Mouse (Mus musculus) megakaryocyte, embryonic 14.5 days (primary cell): ENCODE results near the gene Gmcl1.

Experiments used
- FLI1 ChIP-seq: IDR thresholded peaks from 2 replicates; pipeline ENCODE4 v1.6.1; 2012; ENCODE audit warnings: low read length, inconsistent platforms, mixed read lengths
- GATA1 ChIP-seq: IDR thresholded peaks from 3 replicates; pipeline ENCODE4 v1.6.1; 2012; ENCODE audit warnings: mixed read lengths, low read length, inconsistent platforms, borderline replicate concordance

DNA sequence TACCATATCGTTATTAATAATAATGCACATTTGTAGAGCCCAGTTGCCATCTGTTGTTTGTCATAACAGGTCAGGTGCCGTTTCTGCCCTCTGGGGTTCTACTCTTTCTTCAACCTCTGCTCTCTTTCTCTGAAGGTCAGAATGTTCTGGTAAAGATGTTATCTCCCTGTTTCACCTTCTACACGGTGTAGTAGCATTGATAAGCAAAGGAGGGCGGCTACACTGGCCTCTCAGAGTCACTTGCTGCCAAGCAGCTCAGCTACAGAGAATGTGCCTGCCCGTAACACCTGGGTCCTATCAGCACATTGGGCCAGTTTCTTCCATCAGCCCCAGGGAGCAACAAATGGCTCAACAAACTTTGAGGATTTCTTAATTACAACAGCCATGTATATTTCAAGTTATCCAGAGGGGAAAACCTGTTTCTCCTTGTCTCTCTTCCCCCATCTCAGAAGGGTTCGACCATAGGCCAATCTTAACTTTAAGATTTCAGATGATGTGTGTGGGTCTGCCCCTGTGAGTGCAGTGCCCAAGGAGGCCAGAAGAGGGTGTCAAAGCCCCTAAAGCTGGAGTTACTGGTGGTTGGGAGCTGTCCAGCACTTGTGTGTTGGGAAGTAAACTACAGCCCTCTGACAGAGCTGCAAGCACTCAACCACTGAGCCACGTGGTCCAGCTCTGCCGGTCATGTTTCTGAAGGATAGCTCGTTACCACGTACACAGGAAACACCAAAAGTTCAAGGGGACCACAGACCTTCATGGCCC, 21.1 kb upstream of the Gmcl1 start:
- TF ChIP-seq GATA1 (no peak), FLI1 (no peak)
